Mouse (Mus musculus): Measurements from ENCODE around the gene Zfp458. TPM values are rescaled to one million over a fixed set of nuclear protein-coding genes. Genes with fewer than 3 reads are reported as not detected.
"Not testable (repeated sequence)": the region's sequence is repeated elsewhere in the genome, so short reads cannot be mapped to it uniquely, and the experiment has no call there.

The Zfp458 gene
- 0.20 TPM for polyA plus RNA-seq (2012; fragmentation: generic; extraction: Trizol)

GRCm38 (mm10) chr13:67278314-67278713 is at the start of gene Zfp458:
Gene Zfp458 (minus strand): TSS chr13:67278466.
- H3K27me3 ChIP-seq (ENCODE audit: control insufficient read depth, insufficient read depth, insufficient read length) = no peaks in the 10 kb centered on the region
- no peak within 1 kb of the TSS for H3K4me2 ChIP-seq (ENCODE audit: low read depth)
- no peak within 1 kb of the TSS for H3ac ChIP-seq (ENCODE audit: control insufficient read depth, insufficient read length)
- no peak within 1 kb of the TSS for H3K4me3 ChIP-seq
- H3K79me2 ChIP-seq (ENCODE audit: control insufficient read depth, insufficient read depth) = no peaks in the 10 kb centered on the region
- TF ChIP-seq MYOG (IDR thresholded peaks at IDR 0.05; ENCODE audit: control insufficient read depth in 1 of 3, insufficient read depth in 1 of 3, insufficient read length in 2 of 3, low read depth in 2 of 3) = no peak
- no peak for TF ChIP-seq REST (IDR thresholded peaks at IDR 0.05; ENCODE audit: insufficient read depth, insufficient read length)
- H3K36me3 ChIP-seq (ENCODE audit: control insufficient read depth, insufficient read depth) = no peaks in the 10 kb centered on the region

- H3K36me3 ChIP-seq (ENCODE audit: control insufficient read depth, insufficient read depth) = no peaks in the 10 kb centered on the region
- no peaks in the 10 kb centered on the region for H3K79me2 ChIP-seq (ENCODE audit: control insufficient read depth, insufficient read depth)
- TF ChIP-seq MYOG (IDR thresholded peaks at IDR 0.05; ENCODE audit: control insufficient read depth in 1 of 3, insufficient read depth in 1 of 3, insufficient read length in 2 of 3, low read depth in 2 of 3) (no peak), MAX (IDR thresholded peaks at IDR 0.05; ENCODE audit: low read depth) (no peak), POLR2A (IDR thresholded peaks at IDR 0.05; ENCODE audit: insufficient read length, low read depth) (no peak), TCF3 (IDR thresholded peaks at IDR 0.05; ENCODE audit: insufficient read length, low read depth) (no peak), REST (IDR thresholded peaks at IDR 0.05; ENCODE audit: insufficient read depth, insufficient read length) (no peak), USF1 (IDR thresholded peaks at IDR 0.05; ENCODE audit: low read depth) (no peak), TCF12 (IDR thresholded peaks at IDR 0.05; ENCODE audit: insufficient read depth, poor library complexity, severe bottlenecking) (no peak), CEBPB (IDR thresholded peaks at IDR 0.05; ENCODE audit: insufficient read depth, poor library complexity, severe bottlenecking) (no peak), SRF (IDR thresholded peaks at IDR 0.05; ENCODE audit: control insufficient read depth, insufficient read length, low read depth) (no peak), MYOD1 (IDR thresholded peaks at IDR 0.05; ENCODE audit: control insufficient read depth in 1 of 3, insufficient read length in 2 of 3, low read depth in 2 of 3) (no peak), POLR2AphosphoS2 (IDR thresholded peaks at IDR 0.05; ENCODE audit: insufficient read length, low read depth) (no peak), E2F4 (IDR thresholded peaks at IDR 0.05; ENCODE audit: insufficient read depth) (no peak)
- peak overlapping the region; percentile 38 for H3K4me3 ChIP-seq
- no peaks in the 10 kb centered on the region for H3K27me3 ChIP-seq (ENCODE audit: control insufficient read depth, insufficient read depth, insufficient read length)
- peak overlapping the region; percentile 20 for H3ac ChIP-seq (ENCODE audit: control insufficient read depth, insufficient read length)
- peak overlapping the region; percentile 90 for H3K4me2 ChIP-seq (ENCODE audit: low read depth)
These were observed 28.5 kb upstream of the Zfp458 start for GRCm38 (mm10) chr13:67306718-67307117.

GRCm38 (mm10) chr13:67305822-67306672 is 27.8 kb upstream of the Zfp458 start, which contains the start of gene Zfp457:
Gene Zfp457 (minus strand): TSS chr13:67306485.
- no peaks in the 10 kb centered on the region for H3K36me3 ChIP-seq (ENCODE audit: control insufficient read depth, insufficient read depth)
- no peak for TF ChIP-seq TCF12 (IDR thresholded peaks at IDR 0.05; ENCODE audit: insufficient read depth, poor library complexity, severe bottlenecking)
- peak; percentile 22 for TF ChIP-seq USF1 (IDR thresholded peaks at IDR 0.05; ENCODE audit: low read depth)
- peak; percentile 77 for TF ChIP-seq MAX (IDR thresholded peaks at IDR 0.05; ENCODE audit: low read depth)
- no peak for TF ChIP-seq TCF3 (IDR thresholded peaks at IDR 0.05; ENCODE audit: insufficient read length, low read depth)
- TF ChIP-seq POLR2A (IDR thresholded peaks at IDR 0.05; ENCODE audit: insufficient read length, low read depth) = peak; percentile 50
- TF ChIP-seq E2F4 (IDR thresholded peaks at IDR 0.05; ENCODE audit: insufficient read depth) = no peak
- no peak for TF ChIP-seq REST (IDR thresholded peaks at IDR 0.05; ENCODE audit: insufficient read depth, insufficient read length)
- peak in 2 of 3 experiments; percentile 23 to 38 for TF ChIP-seq MYOD1 (IDR thresholded peaks at IDR 0.05; ENCODE audit: control insufficient read depth in 1 of 3, insufficient read length in 2 of 3, low read depth in 2 of 3)
- peak; percentile 12 for TF ChIP-seq SRF (IDR thresholded peaks at IDR 0.05; ENCODE audit: control insufficient read depth, insufficient read length, low read depth)
- peak within 1 kb of the TSS; percentile 20 for H3ac ChIP-seq (ENCODE audit: control insufficient read depth, insufficient read length)
- H3K79me2 ChIP-seq (ENCODE audit: control insufficient read depth, insufficient read depth) = no peaks in the 10 kb centered on the region
- H3K4me3 ChIP-seq = peak within 1 kb of the TSS; percentile 38
- H3K4me2 ChIP-seq (ENCODE audit: low read depth) = peak within 1 kb of the TSS; percentile 90
- H3K27me3 ChIP-seq (ENCODE audit: control insufficient read depth, insufficient read depth, insufficient read length) = no peaks in the 10 kb centered on the region

- not testable (repeated sequence) for H3K79me2 ChIP-seq (ENCODE audit: control insufficient read depth, insufficient read depth); H3K27me3 ChIP-seq (ENCODE audit: control insufficient read depth, insufficient read depth, insufficient read length); H3K36me3 ChIP-seq (ENCODE audit: control insufficient read depth, insufficient read depth)
- Histone ChIP-seq H3K4me2 (ENCODE audit: low read depth) (peak overlapping the region; percentile 92), H3K4me3 (peak overlapping the region; percentile 51), H3ac (ENCODE audit: control insufficient read depth, insufficient read length) (peak overlapping the region; percentile 33)
These were observed 8.7 kb downstream of the Zfp458 start for GRCm38 (mm10) chr13:67269383-67270065.

- peak overlapping the region; percentile 92 for H3K4me2 ChIP-seq (ENCODE audit: low read depth)
- H3K27me3 ChIP-seq (ENCODE audit: control insufficient read depth, insufficient read depth, insufficient read length) = no peaks in the 10 kb centered on the region
- H3K79me2 ChIP-seq (ENCODE audit: control insufficient read depth, insufficient read depth) = no peaks in the 10 kb centered on the region
- TF ChIP-seq CEBPB (IDR thresholded peaks at IDR 0.05; ENCODE audit: insufficient read depth, poor library complexity, severe bottlenecking) (no peak), REST (IDR thresholded peaks at IDR 0.05; ENCODE audit: insufficient read depth, insufficient read length) (no peak), E2F4 (IDR thresholded peaks at IDR 0.05; ENCODE audit: insufficient read depth) (no peak), TCF12 (IDR thresholded peaks at IDR 0.05; ENCODE audit: insufficient read depth, poor library complexity, severe bottlenecking) (no peak), SRF (IDR thresholded peaks at IDR 0.05; ENCODE audit: control insufficient read depth, insufficient read length, low read depth) (no peak), MYOG (IDR thresholded peaks at IDR 0.05; ENCODE audit: control insufficient read depth in 1 of 3, insufficient read depth in 1 of 3, insufficient read length in 2 of 3, low read depth in 2 of 3) (no peak), MYOD1 (IDR thresholded peaks at IDR 0.05; ENCODE audit: control insufficient read depth in 1 of 3, insufficient read length in 2 of 3, low read depth in 2 of 3) (no peak), TCF3 (IDR thresholded peaks at IDR 0.05; ENCODE audit: insufficient read length, low read depth) (no peak), POLR2A (IDR thresholded peaks at IDR 0.05; ENCODE audit: insufficient read length, low read depth) (no peak), POLR2AphosphoS2 (IDR thresholded peaks at IDR 0.05; ENCODE audit: insufficient read length, low read depth) (no peak), MAX (IDR thresholded peaks at IDR 0.05; ENCODE audit: low read depth) (no peak), USF1 (IDR thresholded peaks at IDR 0.05; ENCODE audit: low read depth) (no peak)
- H3K36me3 ChIP-seq (ENCODE audit: control insufficient read depth, insufficient read depth) = no peaks in the 10 kb centered on the region
- peak overlapping the region; percentile 51 for H3K4me3 ChIP-seq
- H3ac ChIP-seq (ENCODE audit: control insufficient read depth, insufficient read length) = peak overlapping the region; percentile 33
These were observed 9.5 kb downstream of the Zfp458 start for GRCm38 (mm10) chr13:67268568-67269369.
